Mouse (Mus musculus) liver, postnatal 0 days (tissue): ENCODE data around the gene Casq1.

Experiments
- CTCF ChIP-seq: sonication (generic); IDR thresholded peaks from 2 replicates; pipeline ENCODE4 v1.5.1; 2016; ENCODE audit warnings: antibody characterized with exemption, low read depth
- EP300 ChIP-seq: IDR thresholded peaks from 2 replicates; pipeline ENCODE4 v1.6.1; 2016; ENCODE audit warnings: antibody characterized with exemption, low read depth, mild to moderate bottlenecking

DNA sequence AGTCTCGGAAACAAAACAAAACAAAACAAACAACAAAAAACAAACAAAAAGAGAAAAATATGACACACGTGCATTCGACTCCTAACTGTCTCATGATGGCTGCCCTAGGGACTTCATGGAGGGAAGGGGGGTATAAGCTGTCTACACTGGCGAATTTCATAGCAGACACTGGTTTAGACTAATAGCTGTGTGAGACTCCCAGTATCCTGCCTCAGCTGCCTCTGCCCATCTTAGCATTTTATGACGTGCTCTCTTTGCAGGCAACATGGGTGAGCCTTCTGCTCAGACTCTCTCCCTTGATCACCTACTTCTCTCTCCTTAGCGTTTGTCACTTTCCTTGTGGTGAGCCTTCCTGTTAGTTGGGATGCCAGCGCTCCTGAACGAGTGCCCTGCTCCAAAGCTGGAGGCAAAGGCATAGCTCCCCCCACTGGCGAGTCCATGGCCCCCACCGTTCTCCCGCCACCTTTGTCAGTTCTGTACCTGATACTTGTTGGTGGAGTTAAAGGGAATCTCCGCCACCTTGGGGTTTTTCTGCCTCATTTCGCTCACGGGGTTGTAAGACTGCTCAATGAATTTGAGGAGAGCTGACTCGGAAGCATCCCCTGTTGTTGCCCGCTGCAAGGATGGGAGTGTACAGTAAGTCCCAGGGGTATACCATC is 24.0 kb upstream of the Casq1 start:
- TF ChIP-seq CTCF (peak; percentile 39; the same call in 1 of the 2 replicates), EP300 (no peak)
